Mouse (Mus musculus) testis, adult 2 months (tissue): ENCODE measurements around the gene Bcl9l. TPM values are rescaled to one million over a fixed set of nuclear protein-coding genes. Genes with fewer than 3 reads are reported as not detected.
A peak's percentile ranks its signal among the peaks of the same experiment; 100 is the strongest.

Experiments used
- H3K27ac ChIP-seq: fragments of 200-500 bp; 2 replicates; pipeline ENCODE4 v1.5.1; 2012; ENCODE audit warnings: low read depth, low read length; ENCODE audit not compliant: control insufficient read depth, insufficient read depth
- H3K27me3 ChIP-seq: fragments of 200-500 bp; 2 replicates; pipeline ENCODE4 v1.6.1; 2012; ENCODE audit warnings: mild to moderate bottlenecking, low read length, moderate library complexity; ENCODE audit not compliant: control insufficient read depth, insufficient read depth
- H3K36me3 ChIP-seq: fragments of 200-500 bp; 2 replicates; pipeline ENCODE4 v1.6.1; 2012; ENCODE audit warnings: mild to moderate bottlenecking, low read length; ENCODE audit not compliant: control insufficient read depth, insufficient read depth
- H3K4me1 ChIP-seq: fragments of 200-500 bp; 2 replicates; pipeline ENCODE4 v1.6.1; 2012; ENCODE audit warnings: low read length; ENCODE audit not compliant: control insufficient read depth, insufficient read depth
- H3K4me3 ChIP-seq: fragments of 200-500 bp; 2 replicates; pipeline ENCODE4 v1.5.1; 2012; ENCODE audit warnings: low read depth, mild to moderate bottlenecking, low read length, moderate library complexity, mixed read lengths; ENCODE audit not compliant: control insufficient read depth
- CTCF ChIP-seq: fragments of 200-500 bp; IDR thresholded peaks from 2 replicates; pipeline ENCODE4 v1.5.1; 2012; ENCODE audit warnings: low read depth, mild to moderate bottlenecking, inconsistent platforms, low read length, moderate library complexity; ENCODE audit not compliant: control insufficient read depth, insufficient read depth, insufficient replicate concordance
- POLR2A ChIP-seq: fragments of 200-500 bp; IDR thresholded peaks from 2 replicates; pipeline ENCODE4 v1.6.1; 2012; ENCODE audit warnings: low read depth, mild to moderate bottlenecking, inconsistent platforms, low read length, moderate library complexity; ENCODE audit not compliant: control insufficient read depth
- polyA plus RNA-seq: library from polyadenylated mRNA; depleted of rRNA; stranded (reverse); fragments of >200 nt; gene quantifications from 2 replicates; pipeline ENCODE4 v1.2.3, GENCODE M21; 2012

Bcl9l gene
- polyA plus RNA-seq, 1 experiment: 8.4 TPM

GRCm38 (mm10) chr9:44477339-44478228, 5.0 kb upstream of the Bcl9l start:
- Histone ChIP-seq H3K27ac (peak overlapping the region; percentile 41; the same call in 1 of the 2 replicates), H3K4me3 (peak overlapping the region; percentile 83), H3K36me3 (no peaks in the 10 kb centered on the region), H3K27me3 (no peaks in the 10 kb centered on the region), H3K4me1 (peaks cover 13% of the 10 kb centered on the region)
- TF ChIP-seq POLR2A: no peak
- TF ChIP-seq CTCF: peak; percentile 50; the same call in 1 of the 2 replicates

- Histone ChIP-seq H3K4me3 (peak overlapping the region; percentile 83), H3K4me1 (peaks cover 15% of the 10 kb centered on the region), H3K27me3 (no peaks in the 10 kb centered on the region), H3K27ac (peak overlapping the region; percentile 41), H3K36me3 (no peaks in the 10 kb centered on the region)
- TF ChIP-seq CTCF (no peak), POLR2A (no peak; the same call in 1 of the 2 replicates)
Measured at GRCm38 (mm10) chr9:44478229-44478921, 4.2 kb upstream of the Bcl9l start.

DNA sequence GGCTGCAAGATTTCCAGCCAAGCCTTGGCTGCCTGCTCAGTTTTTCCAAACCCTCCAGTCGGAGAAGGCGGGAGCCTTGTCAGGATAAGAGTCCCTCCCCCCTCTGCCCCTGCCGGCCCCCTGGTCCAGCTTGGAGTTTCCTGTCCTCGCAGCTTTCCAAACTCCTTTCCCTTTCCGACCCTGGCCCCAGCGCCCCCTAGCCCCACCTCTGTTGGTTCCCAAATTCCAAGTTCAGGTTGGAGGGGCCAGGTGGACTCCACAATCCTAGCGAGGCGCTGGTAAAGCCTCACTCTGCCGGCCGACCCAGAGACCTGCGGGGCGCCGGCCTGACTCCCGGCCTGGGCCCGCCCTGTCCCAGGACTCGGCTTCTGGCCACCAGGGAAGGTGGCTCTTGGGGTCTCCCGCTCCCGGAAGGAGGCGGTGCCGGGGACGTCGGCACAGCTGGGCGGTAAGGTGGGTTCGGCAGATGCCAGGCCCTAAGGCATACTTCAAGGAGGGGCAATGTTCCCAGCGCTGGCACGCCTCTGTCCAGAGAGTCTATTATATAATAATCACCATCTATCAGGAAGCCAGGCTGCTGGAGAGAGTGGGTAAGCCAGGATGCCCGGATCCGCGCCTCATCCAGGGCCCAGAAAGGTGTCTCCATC, 3.5 kb upstream of the Bcl9l start:
- TF ChIP-seq CTCF (no peak), POLR2A (no peak)
- Histone ChIP-seq H3K27ac (peak overlapping the region; percentile 81), H3K36me3 (no peaks in the 10 kb centered on the region), H3K4me3 (peak overlapping the region; percentile 83), H3K27me3 (no peaks in the 10 kb centered on the region), H3K4me1 (peaks cover 21% of the 10 kb centered on the region)

DNA sequence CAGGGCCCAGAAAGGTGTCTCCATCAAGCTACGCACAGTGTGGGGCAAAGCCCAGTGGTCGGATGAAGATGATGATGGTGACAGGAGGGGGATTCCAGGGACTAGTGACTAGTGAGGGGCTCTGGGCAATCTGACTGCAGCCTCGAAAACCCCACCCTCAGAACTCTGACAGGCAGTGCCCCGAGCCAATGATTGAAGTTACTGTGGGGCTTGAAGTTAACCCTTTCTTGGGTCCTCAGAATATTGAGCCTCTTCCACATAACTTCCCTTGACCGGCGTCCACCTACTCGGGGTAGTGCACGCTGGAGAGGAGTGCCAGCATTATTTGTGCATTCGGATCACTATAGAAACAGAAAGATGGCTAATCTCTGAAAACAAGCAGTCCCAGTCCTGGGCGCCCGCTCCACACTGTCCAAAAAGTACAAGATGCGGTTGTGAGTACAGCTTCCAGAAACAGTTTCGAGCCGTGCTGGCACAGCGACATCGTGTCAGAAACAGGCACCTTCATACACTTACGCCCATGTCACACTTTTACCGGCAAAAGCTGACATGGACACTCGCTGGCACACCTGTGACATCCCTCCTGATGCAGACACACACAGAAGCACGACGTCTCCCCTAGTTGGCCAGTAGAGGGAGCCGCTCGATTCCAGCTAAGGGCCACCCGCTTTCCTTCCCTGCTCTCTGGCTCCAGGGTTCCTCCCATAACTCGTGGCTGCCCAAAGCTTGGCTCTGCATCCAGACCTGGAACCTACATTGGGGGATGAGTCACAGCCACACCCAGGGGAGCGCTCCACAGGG, 2.8 kb upstream of the Bcl9l start:
- peak overlapping the region; percentile 81 for H3K27ac ChIP-seq
- peaks cover 21% of the 10 kb centered on the region for H3K4me1 ChIP-seq
- H3K4me3 ChIP-seq: peak overlapping the region; percentile 83
- no peaks in the 10 kb centered on the region for H3K27me3 ChIP-seq
- no peaks in the 10 kb centered on the region for H3K36me3 ChIP-seq
- TF ChIP-seq POLR2A (no peak), CTCF (peak; percentile 81; the same call in 1 of the 2 replicates)

- TF ChIP-seq POLR2A (no peak), CTCF (no peak)
- Histone ChIP-seq H3K4me1 (peaks cover 21% of the 10 kb centered on the region), H3K27ac (no peak overlapping the region)
Measured at GRCm38 (mm10) chr9:44482112-44482511, 513 bp upstream of the Bcl9l start.

GRCm38 (mm10) chr9:44483041-44483509, 450 bp downstream of the Bcl9l start:
- H3K27ac ChIP-seq: peak overlapping the region; percentile 77
- no peaks in the 10 kb centered on the region for H3K27me3 ChIP-seq
- H3K4me3 ChIP-seq: peak overlapping the region; percentile 85
- TF ChIP-seq POLR2A (no peak), CTCF (no peak)
- H3K4me1 ChIP-seq: peaks cover 14% of the 10 kb centered on the region
- no peaks in the 10 kb centered on the region for H3K36me3 ChIP-seq

More at GRCm38 (mm10) chr9:44482112-44482511, 513 bp upstream of the Bcl9l start:
- Histone ChIP-seq H3K4me3 (no peak overlapping the region), H3K36me3 (no peaks in the 10 kb centered on the region), H3K27me3 (no peaks in the 10 kb centered on the region)
